Mouse (Mus musculus): ENCODE results near the gene Gm49333.

The Gm49333 gene

GRCm38 (mm10) chr16:20611357-20612227, at the start of gene Gm49333, which contains the start of the genes Eef1akmt4 and Alg3:
TSS of gene Gm49333 (plus strand) at chr16:20611610.
TSS of gene Eef1akmt4 (plus strand) at chr16:20611593.
TSS of gene Alg3 (minus strand) at chr16:20611735.
- peak; percentile 97 for DNase-seq (ENCODE audit: low read depth, low spot score)

- DNase-seq (ENCODE audit: low read depth, low spot score) = no peak
Measured at GRCm38 (mm10) chr16:20565075-20565474, 46.3 kb upstream of the Gm49333 start.

- peak; percentile 37 for DNase-seq (ENCODE audit: low read depth, low spot score)
Measured at GRCm38 (mm10) chr16:20589366-20589938, 22.0 kb upstream of the Gm49333 start, which contains the start of gene Vwa5b2. TSS of gene Vwa5b2 (plus strand) at chr16:20589471.

GRCm38 (mm10) chr16:20589939-20590679, 21.3 kb upstream of the Gm49333 start:
- peak; percentile 57 for DNase-seq (ENCODE audit: low read depth, low spot score)

- no peak for DNase-seq (ENCODE audit: low read depth, low spot score)
Measured at GRCm38 (mm10) chr16:20590680-20591038, 20.8 kb upstream of the Gm49333 start.

DNA sequence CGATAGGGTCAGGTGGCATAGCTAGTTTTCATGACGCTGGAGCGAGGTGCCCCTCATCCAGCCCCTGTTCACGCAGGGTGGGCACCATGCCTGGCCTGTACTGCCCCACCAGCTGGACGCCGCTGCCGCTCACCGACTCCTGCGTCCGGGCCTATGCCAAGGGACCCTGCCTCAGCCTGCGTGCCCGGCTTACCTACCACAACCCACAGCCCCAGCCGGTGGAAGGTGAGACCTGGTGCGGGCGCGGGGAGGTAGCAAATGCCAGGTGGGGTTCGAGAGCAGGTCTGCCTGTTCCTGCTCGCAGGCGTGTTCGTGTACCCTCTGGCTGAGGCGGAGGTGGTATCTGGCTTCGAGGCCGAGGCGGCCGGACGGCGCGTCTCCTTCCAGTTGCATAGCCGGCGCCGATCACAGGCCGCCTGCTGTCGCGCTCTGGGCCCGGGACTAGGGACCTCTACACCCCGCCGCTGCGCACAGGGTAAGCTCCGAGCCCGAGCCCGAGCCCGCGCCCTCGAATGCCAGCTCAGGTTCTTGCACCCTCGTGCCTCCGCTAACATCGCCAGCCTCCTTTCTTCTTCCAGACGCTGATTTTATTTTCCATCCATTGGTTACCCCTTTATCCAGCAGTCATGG, 20.2 kb upstream of the Gm49333 start:
- no peak for DNase-seq (ENCODE audit: low read depth, low spot score)

DNA sequence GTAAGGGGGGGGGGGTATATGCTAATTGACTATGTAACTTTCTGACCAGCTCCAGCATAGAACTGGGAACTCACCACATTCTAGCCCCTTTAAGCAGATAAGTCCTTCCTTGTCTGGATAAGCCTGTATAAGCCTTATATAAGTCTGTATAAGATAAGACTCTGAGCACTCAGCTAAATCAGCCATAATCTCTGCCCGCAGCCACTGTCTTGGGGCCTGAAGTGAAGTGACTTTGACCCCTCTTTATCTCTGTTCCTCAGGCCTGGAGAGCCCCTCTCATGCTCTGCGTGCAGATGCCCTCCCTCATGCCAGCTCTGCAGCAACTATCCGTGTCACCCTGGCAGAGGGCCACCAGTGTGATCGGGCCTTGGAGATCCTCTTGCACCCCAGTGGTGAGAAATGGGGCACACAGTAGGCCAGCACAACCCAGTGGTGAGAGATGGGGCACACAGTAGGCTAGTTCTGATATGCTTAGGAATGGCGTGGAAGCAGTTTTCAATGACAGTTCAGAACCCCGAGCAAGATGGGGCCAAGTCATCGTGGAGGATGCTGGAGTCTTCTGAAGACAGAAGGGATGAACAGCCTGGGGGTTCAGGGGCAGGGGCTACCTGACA, 16.2 kb upstream of the Gm49333 start:
- no peak for DNase-seq (ENCODE audit: low read depth, low spot score)

GRCm38 (mm10) chr16:20595737-20596136, 15.7 kb upstream of the Gm49333 start:
- no peak for DNase-seq (ENCODE audit: low read depth, low spot score)

- DNase-seq (ENCODE audit: low read depth, low spot score) = no peak
Measured at GRCm38 (mm10) chr16:20596687-20597441, 14.5 kb upstream of the Gm49333 start.

GRCm38 (mm10) chr16:20600511-20600910, 10.9 kb upstream of the Gm49333 start:
- no peak for DNase-seq (ENCODE audit: low read depth, low spot score)

- DNase-seq (ENCODE audit: low read depth, low spot score) = no peak
Measured at GRCm38 (mm10) chr16:20604705-20605104, 6.7 kb upstream of the Gm49333 start.

- DNase-seq (ENCODE audit: low read depth, low spot score) = peak; percentile 93
Measured at GRCm38 (mm10) chr16:20610501-20611356, 681 bp upstream of the Gm49333 start.

DNA sequence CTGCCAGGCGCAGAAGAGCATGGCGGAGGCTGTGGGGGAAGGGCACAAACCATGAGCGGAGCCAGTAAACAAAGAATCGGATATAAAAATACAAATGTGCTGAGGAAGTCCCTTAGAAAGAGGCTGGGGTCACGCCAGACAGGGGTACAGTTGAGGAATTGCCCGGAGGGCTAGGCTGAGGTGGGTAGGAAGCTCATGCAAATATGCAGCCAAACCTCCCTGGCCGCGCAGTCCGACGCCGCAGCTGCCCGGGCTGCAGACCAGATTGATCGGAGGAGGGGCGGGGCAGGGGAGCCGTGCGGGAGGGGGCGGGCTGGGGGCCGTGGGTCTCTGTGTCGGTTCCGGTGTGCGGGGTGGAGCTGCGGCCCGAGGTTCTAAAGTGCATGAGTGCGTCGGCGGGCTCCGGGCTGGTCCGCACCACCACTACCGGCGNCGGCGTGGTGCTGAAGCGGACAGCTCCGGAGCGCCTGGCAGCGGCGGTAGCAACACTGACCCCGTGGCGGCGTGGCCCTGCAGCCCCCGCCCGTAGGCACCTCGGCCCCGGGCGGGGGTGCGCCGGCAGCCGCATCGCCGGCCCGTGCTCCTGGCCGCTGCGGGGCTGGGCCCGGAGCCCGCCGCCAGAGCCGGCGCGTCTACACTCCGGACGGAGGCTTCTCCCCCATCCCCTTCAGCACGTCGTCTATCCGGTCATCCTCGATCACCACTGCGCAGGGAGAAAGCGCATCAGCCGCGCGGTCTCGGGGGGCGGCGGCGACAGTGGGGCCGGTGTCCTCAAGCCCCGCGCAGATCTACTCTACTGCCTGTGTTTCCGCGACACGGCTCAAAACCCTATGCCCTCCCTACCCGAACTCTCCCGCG, 8.4 kb downstream of the Gm49333 start:
- peak; percentile 53 for DNase-seq (ENCODE audit: low read depth, low spot score)

- peak; percentile 35 for DNase-seq (ENCODE audit: low read depth, low spot score)
Measured at GRCm38 (mm10) chr16:20620399-20620735, 9.0 kb downstream of the Gm49333 start.

DNA sequence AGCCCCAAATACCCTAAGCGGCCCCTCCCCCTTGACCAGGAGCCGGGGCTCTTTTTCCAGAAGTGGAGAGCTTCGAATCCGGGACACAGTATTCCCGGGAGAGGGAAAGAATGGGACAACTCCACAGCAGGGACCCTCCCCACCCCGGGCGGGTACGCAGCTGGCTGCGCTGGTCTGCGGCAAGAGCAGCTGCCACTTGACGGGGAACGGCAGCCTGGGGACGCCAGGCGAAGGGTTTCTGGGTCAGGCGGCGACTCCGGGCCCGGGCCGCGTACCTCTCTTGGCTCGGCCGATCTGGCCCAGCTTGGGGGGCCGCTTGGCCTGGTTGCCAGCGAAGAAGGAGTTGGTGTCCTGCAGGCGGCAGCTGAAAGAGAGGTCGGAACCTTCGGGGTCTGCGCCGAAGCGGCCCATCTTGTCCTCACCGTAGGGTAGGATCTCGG, 9.4 kb downstream of the Gm49333 start:
- DNase-seq (ENCODE audit: low read depth, low spot score) = peak; percentile 47

- peak; percentile 60 for DNase-seq (ENCODE audit: low read depth, low spot score)
Measured at GRCm38 (mm10) chr16:20621191-20621990, 10.0 kb downstream of the Gm49333 start, which contains the start of gene Camk2n2. TSS of gene Camk2n2 (minus strand) at chr16:20621287.

DNA sequence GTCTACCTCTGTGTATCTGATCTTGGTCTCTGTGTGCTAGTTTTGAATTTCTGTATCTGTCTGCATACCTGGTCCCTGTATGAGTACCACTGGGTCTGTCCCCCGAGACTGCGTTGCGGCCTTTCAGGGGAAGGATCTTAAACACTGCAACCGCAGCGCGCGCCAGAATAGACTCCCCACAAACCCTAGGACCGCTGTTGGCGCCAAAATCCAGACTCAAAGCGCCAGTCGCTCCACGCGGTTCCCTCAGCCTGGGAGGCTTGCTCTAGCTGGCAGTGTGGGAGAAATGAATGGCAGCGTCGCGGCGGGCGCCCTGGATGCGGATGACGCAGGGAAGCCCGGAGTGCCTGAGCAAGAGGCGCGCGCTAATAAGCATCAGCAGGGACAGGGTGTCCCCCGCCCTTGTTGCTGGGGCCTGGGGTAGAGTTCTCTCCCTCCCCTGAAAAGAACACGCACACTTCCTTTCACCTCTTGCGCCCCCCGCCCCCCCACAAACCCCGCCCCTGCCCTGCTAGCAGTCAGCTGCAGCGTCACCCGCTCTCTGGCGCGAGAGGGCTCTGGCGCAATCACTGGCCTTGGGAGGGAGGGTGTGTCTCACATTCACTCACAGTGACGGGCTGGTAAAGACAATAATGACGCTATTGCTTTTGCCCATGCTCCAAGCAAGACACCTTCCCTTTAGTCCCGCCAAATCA, 10.7 kb downstream of the Gm49333 start:
- peak; percentile 90 for DNase-seq (ENCODE audit: low read depth, low spot score)

All from R1 (cell line).